Mouse (Mus musculus) forebrain, embryonic 10.5 days (tissue): ENCODE results near the gene Tdo2. TPM values are rescaled to one million over a fixed set of nuclear protein-coding genes. Genes with fewer than 3 reads are reported as not detected.

Experiments used
- polyA plus RNA-seq: library from polyadenylated mRNA; unstranded; fragments of >200 nt; fragmentation: Nextera tagmentation; extraction: Ambion mirVana; gene quantifications from 2 replicates; pipeline ENCODE4 v1.2.1, GENCODE M21; 2016

Gene Tdo2
- polyA plus RNA-seq, 1 experiment from 2014 or later, result 0.05 TPM

Other genes with a start within 250 kb of the Tdo2 start
- 3.0 and 3.3 TPM in 2 replicates for gene Ctso, start 43.6 kb downstream of the Tdo2 start, polyA plus RNA-seq
- not detected in 2 replicates for gene Asic5, start 6.1 kb upstream of the Tdo2 start, polyA plus RNA-seq
- 2.6 and 3.6 TPM in 2 replicates for gene Gucy1b1, start 98.5 kb upstream of the Tdo2 start, polyA plus RNA-seq
- gene Gucy1a1, start 169.6 kb upstream of the Tdo2 start, polyA plus RNA-seq, result 1.5 and 1.8 TPM in 2 replicates